Mouse (Mus musculus) cortical plate, adult 2 months (tissue): ENCODE measurements around the gene Nod2.

Experiments used
- CTCF ChIP-seq: fragments of 200-500 bp; IDR thresholded peaks from 2 replicates; pipeline ENCODE4 v1.5.1; 2011; ENCODE audit warnings: mild to moderate bottlenecking, control low read depth, low read length; ENCODE audit not compliant: insufficient read depth; ENCODE audit errors: extremely low read depth
- POLR2A ChIP-seq: fragments of 200-500 bp; IDR thresholded peaks from 2 replicates; pipeline ENCODE4 v1.6.1; 2011; ENCODE audit warnings: mild to moderate bottlenecking, low read length, control low read depth; ENCODE audit not compliant: insufficient read depth; ENCODE audit errors: extremely low read depth

GRCm38 (mm10) chr8:88650016-88650708, 3.0 kb downstream of the Nod2 start:
- TF ChIP-seq CTCF (no peak), POLR2A (no peak)
